Mouse (Mus musculus) ovary, adult 18-20 months (tissue): ENCODE measurements around the gene Optn.

ENCODE experiments used
- DNase-seq: peaks from one replicate; pipeline ENCODE4 v3.0.0; 2022; ENCODE audit warnings: low spot score, mixed read lengths

Gene Optn

DNA sequence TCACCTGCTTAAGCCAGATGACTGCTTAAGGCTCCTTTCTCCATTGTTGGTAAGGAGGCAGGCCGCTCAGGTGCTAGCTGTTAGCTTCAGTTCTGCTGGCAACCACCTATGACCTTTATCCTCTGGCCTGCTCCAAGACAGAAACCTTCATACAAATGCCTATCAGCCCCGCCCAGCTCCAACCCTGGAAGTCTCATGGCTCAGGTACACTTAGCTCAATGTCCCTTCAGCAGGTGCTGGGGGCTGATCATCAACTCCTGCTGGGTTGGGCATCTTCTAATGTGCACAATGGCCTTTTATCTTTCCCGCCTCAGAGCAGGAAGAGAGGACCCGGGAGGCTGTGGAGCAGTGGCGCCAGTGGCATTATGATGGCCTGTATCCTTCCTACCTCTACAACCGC is 78.9 kb downstream of the Optn start:
- no peak for DNase-seq

DNA sequence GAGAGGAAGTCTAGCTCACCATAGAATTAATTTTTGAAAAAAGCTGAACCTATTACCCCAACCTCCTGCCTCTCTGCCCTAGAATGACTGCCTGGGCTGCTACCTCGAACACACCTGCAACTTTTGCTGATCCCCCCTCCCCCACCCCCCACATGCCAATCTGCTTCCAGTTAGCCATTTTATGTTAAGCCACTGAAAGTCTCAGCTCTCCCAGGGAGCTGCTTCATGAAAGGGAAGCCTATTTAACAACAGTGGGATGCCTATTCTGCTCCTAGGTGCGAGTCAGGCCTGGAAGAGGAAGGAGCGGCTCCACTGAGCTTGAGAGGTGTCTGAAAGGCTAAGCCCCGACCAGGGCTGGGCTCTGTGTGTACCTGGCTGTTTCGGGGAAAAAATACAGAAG is 79.9 kb downstream of the Optn start:
- no peak for DNase-seq

DNA sequence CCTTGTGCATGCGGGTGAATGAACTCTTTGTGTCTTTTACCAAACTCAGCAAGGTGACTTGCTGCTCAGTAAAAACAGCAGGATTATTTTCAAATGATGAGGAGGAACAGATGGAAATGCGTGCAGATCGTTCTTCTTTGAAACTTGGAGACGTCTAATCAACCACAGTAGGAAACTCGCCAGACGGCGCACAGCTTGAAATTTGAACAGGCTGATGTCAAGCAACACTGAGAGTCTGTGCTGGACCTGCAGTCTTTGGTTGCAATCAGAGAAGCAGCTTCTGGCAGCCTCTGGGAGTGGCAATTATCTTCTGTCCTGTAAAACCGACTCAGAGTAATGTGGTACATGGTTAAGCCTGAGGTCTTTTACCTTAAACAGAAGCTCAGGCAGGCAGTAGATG is 85.8 kb downstream of the Optn start:
- DNase-seq: no peak

DNA sequence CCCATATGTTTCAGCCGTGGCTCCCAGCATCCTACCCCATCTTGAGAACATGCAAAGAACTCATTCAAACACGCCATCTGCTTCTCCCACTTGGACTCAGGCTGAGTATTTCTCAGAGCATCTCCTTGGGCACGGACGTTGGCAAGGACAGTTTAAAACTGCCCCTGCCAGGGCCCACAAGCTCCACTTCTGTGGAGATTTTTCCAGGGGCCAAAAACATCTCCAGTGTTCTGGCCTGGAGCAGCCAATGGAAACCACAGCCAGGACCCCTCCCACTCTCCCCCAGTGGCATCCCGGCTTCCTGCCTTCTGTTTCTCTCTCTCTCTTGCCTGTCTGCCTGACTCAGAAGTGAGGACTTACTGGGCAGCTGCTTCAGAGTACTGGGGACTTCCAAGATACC is 88.0 kb downstream of the Optn start, which contains the start of gene Ucma:
TSS of gene Ucma (plus strand) at position 316 of the 400 bp plus-strand sequence.
- DNase-seq: no peak
